Comparison of ENCODE assay signal across 28 mouse cellular contexts in genomic region chr12:76499276-76499675, GRCm38 (mm10). TPM values are rescaled to one million over a fixed set of nuclear protein-coding genes. Genes with fewer than 3 reads are reported as not detected.
A peak's percentile ranks its signal among the peaks of the same experiment; 100 is the strongest.
DNase-seq lines count a peak whose midpoint lies in the region; ATAC-seq and TF ChIP-seq lines count a peak whose summit lies in the region.
"Had no signal": no experiment of that assay in that cellular context is flagged by ENCODE, and none has a peak within 500 bp of the region (broad histone marks: within the 10 kb centered on the region; RNA-seq: fewer than 3 reads in every experiment).

No protein-coding gene starts in this region.

- ATAC-seq in kidney, embryonic 15.5 days (replicated peaks; ENCODE audit: low FRiP score): no peak
- ATAC-seq: forebrain, embryonic 15.5 days; hindbrain, postnatal 0 days; inflammation-experienced regulatory T-cells, adult 6 months had no signal

- H3K9me3 ChIP-seq in kidney, embryonic 15.5 days (replicated peaks): no peaks in the 10 kb centered on the region
- H3K9me3 ChIP-seq in E14TG2a.4 (ENCODE audit: low read length): no peaks in the 10 kb centered on the region
- H3K9me3 ChIP-seq: embryonic facial prominence, embryonic 10.5 days; embryonic facial prominence, embryonic 13.5 days; forebrain, embryonic 12.5 days; forebrain, embryonic 15.5 days; heart, embryonic 10.5 days; heart, embryonic 13.5 days had no signal

- no peak for DNase-seq in kidney, postnatal 4 days
- DNase-seq in ES-CJ7 (ENCODE audit: low read depth, low spot score) (peak; percentile 67), R1 (ENCODE audit: low read depth, low spot score) (peak; percentile 63)
- DNase-seq in adrenal gland, adult (ENCODE audit: inconsistent age in 2 of 2, low spot score in 1 of 2): no peak
- DNase-seq in left cerebral cortex, adult 2 months (ENCODE audit: extremely low spot score in 1 of 2, low spot score in 2 of 2): no peak
- DNase-seq: adrenal gland, adult 8-10 months; adrenal gland, postnatal 25 days; B cell, adult 2 months; cerebellum, adult 11-12 months; cerebellum, adult 8-10 months; cerebellum, postnatal 36 days; embryo, embryonic 11 days; gastrocnemius, postnatal 36 days; heart, adult 2 months; heart, postnatal 14 days; heart, postnatal 4 days had no signal

- no peak overlapping the region for H3K4me3 ChIP-seq in kidney, embryonic 15.5 days (replicated peaks)
- peak overlapping the region; percentile 14; the same call in 1 of the 2 replicates for H3K4me3 ChIP-seq in E14TG2a.4 (replicated peaks; ENCODE audit: low read length)
- no peak overlapping the region for H3K4me3 ChIP-seq in left cerebral cortex, adult 2 months
- H3K4me3 ChIP-seq: embryonic facial prominence, embryonic 10.5 days; embryonic facial prominence, embryonic 13.5 days; erythroblast, embryonic 14.5 days; forebrain, embryonic 12.5 days; forebrain, embryonic 15.5 days; heart, adult 2 months; heart, embryonic 10.5 days; heart, embryonic 13.5 days had no signal

- no peaks in the 10 kb centered on the region for H3K36me3 ChIP-seq in kidney, embryonic 15.5 days
- H3K36me3 ChIP-seq in E14TG2a.4 (ENCODE audit: insufficient read depth, low read length): no peaks in the 10 kb centered on the region
- H3K36me3 ChIP-seq: embryonic facial prominence, embryonic 10.5 days; embryonic facial prominence, embryonic 13.5 days; forebrain, embryonic 12.5 days; forebrain, embryonic 15.5 days; heart, embryonic 10.5 days; heart, embryonic 13.5 days had no signal

- H3K27ac ChIP-seq in kidney, embryonic 15.5 days: 0 out of 2 replicates have a peak overlapping the region, but pooled peaks have one; percentile 5
- H3K27ac ChIP-seq in left cerebral cortex, adult 2 months: no peak overlapping the region
- H3K27ac ChIP-seq: embryonic facial prominence, embryonic 10.5 days; embryonic facial prominence, embryonic 13.5 days; forebrain, embryonic 12.5 days; forebrain, embryonic 15.5 days; heart, adult 2 months; heart, embryonic 10.5 days; heart, embryonic 13.5 days; hindbrain, embryonic 14.5 days; hindbrain, postnatal 0 days had no signal

- no peak overlapping the region for H3K9ac ChIP-seq in kidney, embryonic 15.5 days
- H3K9ac ChIP-seq: embryonic facial prominence, embryonic 13.5 days; forebrain, embryonic 12.5 days; forebrain, embryonic 15.5 days; heart, embryonic 13.5 days; hindbrain, embryonic 14.5 days had no signal

- WGBS in kidney, embryonic 15.5 days: 80% methylated on average over 9 of the region's 9 CpGs

- intact Hi-C loops in left cerebral cortex, adult 2 months (cut with DNase I): no loop called here

- H3K4me2 ChIP-seq in kidney, embryonic 15.5 days: no peak overlapping the region
- H3K4me2 ChIP-seq: embryonic facial prominence, embryonic 13.5 days; forebrain, embryonic 12.5 days; forebrain, embryonic 15.5 days; heart, embryonic 13.5 days; hindbrain, embryonic 14.5 days had no signal

- H3K4me1 ChIP-seq in kidney, embryonic 15.5 days: peaks cover 25% of the 10 kb centered on the region
- H3K4me1 ChIP-seq in E14TG2a.4 (replicated peaks; ENCODE audit: low read depth, low read length): peaks cover 66% of the 10 kb centered on the region
- H3K4me1 ChIP-seq: forebrain, embryonic 12.5 days; forebrain, embryonic 15.5 days had no signal

- H3K27me3 ChIP-seq in kidney, embryonic 15.5 days: peaks cover 5% of the 10 kb centered on the region; the same call in 1 of the 2 replicates
- peaks cover 18% of the 10 kb centered on the region for H3K27me3 ChIP-seq in E14TG2a.4 (ENCODE audit: insufficient read depth, low read length)
- H3K27me3 ChIP-seq: forebrain, embryonic 12.5 days; forebrain, embryonic 15.5 days had no signal

- no peak for TF ChIP-seq CTCF in E14TG2a.4 (conservative IDR thresholded peaks at IDR 0.05; ENCODE audit: low read length)
- no peak for TF ChIP-seq CTCF in left cerebral cortex, adult 2 months (IDR thresholded peaks at IDR 0.05)

RNA-seq across cellular contexts. Expression of gene Plekhg3, which starts 31.4 kb away (rescaled TPM):
- polyA plus RNA-seq in kidney, embryonic 15.5 days (2015; fragmentation: Nextera tagmentation; extraction: Ambion mirVana): 18.2 and 18.8 TPM in 2 replicates
- 10 to 100 TPM; 15.0 to 15.2 TPM for total RNA-seq in left cerebral cortex, adult 2 months (2021)

Comparison
In these comparisons a context has a peak if more than half of its experiments do, and no peak if none do; other contexts are left out.
1. DNase-seq: peak in ES-CJ7 (single experiment) and R1 (single experiment); none in kidney, postnatal 4 days (0 of 2), adrenal gland, adult (0 of 2) and left cerebral cortex, adult 2 months (0 of 2).